Mouse (Mus musculus) neutrophil, adult 83 days (primary cell): ENCODE data around the gene Higd1b. TPM values are rescaled to one million over a fixed set of nuclear protein-coding genes. Genes with fewer than 3 reads are reported as not detected.

ENCODE experiments used
- total RNA-seq, 2 experiments: library from RNA; stranded (reverse); gene quantifications; one replicate each; pipeline ENCODE4 v1.2.4; 2023

The Higd1b gene
- not detected for total RNA-seq

DNA sequence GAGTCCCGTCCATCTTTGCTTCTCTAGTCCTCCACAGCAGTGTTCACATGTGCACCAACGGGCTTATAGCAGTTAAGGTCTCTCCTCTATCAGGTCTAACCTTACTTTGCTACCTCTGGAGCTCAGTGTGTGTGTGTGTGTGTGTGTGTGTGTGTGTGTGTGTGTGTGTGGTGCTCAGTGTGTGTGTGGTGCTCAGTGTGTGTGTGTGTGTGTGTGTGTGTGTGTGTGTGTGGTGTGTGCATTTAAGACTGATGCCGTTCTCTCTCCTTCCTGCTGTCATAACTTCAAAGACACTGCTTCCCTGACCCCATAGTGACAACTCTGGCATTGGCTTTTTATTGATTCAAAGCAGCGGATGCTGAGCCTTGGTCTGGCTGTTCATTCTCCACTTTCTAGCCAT lies at the start of gene Higd1b:
Higd1b (plus strand) TSS at position 301 of the 400 bp plus-strand sequence.

DNA sequence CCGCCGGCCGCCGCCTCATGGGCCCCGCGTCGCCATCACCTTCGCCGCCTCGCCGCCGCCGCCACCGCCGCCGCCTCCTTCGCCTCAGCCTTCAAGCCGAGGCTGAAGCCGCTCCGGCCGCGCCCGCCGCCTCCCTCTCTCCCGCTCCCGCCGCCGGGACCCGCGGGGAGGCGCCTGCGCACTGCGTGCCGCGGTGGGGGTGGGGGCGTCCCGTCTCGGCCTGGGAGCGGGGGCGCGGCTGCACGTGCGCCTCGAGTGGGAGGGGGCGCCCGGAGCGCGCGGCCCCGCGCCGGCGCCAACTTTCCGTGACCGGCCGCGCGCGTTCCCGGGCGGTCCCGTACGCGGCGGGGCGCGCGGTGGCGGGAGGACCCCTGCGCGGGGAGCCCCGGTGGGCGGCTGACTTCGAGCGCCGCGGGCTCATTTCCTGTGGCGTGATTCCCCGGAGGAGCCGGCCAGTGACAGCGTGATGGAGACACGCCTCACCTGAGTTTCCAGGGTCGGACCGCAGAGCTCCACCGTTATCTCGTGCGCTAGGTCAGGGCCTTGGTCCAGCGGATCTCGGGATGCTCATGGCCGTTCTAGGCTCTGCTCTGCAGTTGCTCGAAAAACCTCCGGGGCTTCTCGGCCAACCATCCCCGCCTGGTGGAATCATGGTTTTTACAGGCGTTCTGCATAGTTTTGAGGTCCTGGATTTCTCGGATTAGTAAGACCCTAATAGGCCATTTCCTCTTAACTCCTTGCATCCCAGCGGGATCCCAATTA lies 16.4 kb upstream of the Higd1b start, which contains the start of gene Gjc1:
Gjc1 (minus strand) TSS at position 680 of the 762 bp plus-strand sequence.

DNA sequence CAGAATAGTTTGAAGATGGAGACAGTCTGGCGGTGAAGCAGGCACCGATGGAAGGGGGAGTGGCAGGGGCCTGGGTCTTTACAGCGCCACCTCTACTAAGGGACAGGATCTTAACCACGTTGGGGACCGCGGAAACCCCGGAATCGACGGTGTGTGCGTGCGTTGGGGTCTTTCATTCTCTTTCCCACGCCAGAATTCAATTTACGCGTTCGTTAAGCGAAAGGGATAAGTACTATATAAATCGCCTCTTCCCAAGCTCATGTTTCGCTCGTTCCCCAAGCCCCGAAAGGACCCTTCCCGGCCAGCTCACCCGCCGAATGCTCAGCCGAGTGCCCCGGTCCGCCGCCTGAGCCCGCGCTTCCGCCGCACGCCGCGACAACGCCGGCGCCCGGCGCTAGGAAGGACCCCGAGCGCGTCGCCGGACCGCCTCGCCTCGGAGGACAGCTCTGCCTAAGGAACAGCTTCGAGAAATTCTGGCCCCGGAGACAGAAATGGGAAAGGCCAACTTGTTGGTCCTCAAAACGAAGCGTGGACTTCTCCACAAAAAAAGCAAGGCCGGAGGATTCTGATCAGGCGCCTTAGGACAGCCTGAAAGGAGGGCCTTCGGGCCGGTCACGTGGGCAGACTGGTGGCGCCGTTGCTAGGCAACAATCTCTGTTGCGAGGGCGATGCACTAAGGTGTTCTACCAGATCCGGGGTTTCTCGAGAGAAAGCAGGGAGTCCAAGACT lies 45.1 kb downstream of the Higd1b start, which contains the start of the genes Eftud2 and Ccdc103:
Eftud2 (minus strand) TSS at position 401 of the 729 bp plus-strand sequence.
Ccdc103 (plus strand) TSS at position 620 of the 729 bp plus-strand sequence.

DNA sequence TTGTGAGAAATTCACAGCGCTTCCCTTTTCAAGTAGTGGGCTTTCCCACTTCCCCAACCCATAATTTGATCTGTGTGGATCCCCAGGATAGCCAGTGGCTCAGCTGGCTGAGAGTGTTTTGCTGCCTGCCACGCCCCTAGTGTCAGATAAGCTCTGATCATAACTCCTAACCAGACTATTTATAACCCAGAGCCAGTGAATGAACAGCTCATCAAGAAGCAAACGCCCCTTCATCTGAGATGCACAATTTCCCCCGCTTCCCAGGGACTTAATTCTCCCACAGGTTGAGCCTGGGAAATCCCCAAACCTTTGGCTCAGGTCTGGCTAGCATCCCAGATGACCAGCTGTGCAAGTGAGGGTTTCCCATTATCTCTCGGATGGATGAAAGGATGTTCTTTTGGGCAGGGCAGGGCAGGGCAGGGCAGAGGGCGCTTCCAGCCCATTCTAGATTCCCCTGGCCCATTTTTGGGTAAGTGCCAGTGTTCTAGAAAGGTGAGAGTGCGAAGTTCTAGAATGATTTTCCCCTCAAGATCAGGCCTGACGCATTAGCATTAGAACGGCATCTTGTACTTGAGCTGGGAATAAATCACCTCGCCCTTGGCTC lies 49.1 kb downstream of the Higd1b start, which contains the start of gene Fam187a:
Fam187a (plus strand) TSS at position 554 of the 604 bp plus-strand sequence.

Other genes with a start within 250 kb of the Higd1b start
- not detected for gene Fzd2, start 231.5 kb upstream of the Higd1b start, total RNA-seq
- gene Meioc, start 172.1 kb upstream of the Higd1b start, total RNA-seq = not detected
- 1 to 10 TPM; 9.0 to 9.9 TPM for gene Ccdc43, start 138.1 kb upstream of the Higd1b start, total RNA-seq
- gene Adam11, start 74.4 kb upstream of the Higd1b start, total RNA-seq = under 1 TPM; 0.70 to 0.86 TPM
- gene Gjc1, start 16.1 kb upstream of the Higd1b start, total RNA-seq = not detected
- gene Eftud2, start 45.1 kb downstream of the Higd1b start, total RNA-seq = 10 to 100 TPM; 64.6 to 70.3 TPM
- not detected for gene Ccdc103, start 45.4 kb downstream of the Higd1b start, total RNA-seq
- gene Fam187a, start 49.3 kb downstream of the Higd1b start, total RNA-seq = not detected
- 1 to 10 TPM; 1.8 to 2.8 TPM for gene Gfap, start 65.1 kb downstream of the Higd1b start, total RNA-seq
- gene Kif18b, start 89.3 kb downstream of the Higd1b start, total RNA-seq = 10 to 100 TPM; 31.3 to 41.0 TPM
- gene C1ql1, start 110.8 kb downstream of the Higd1b start, total RNA-seq = not detected
- 10 to 100 TPM; 61.4 to 63.8 TPM for gene Nmt1, start 192.3 kb downstream of the Higd1b start, total RNA-seq
- gene Dcakd, start 192.5 kb downstream of the Higd1b start, total RNA-seq = 10 to 100 TPM; 19.6 to 21.8 TPM